Mouse (Mus musculus) limb, embryonic 15.5 days (tissue): Measurements from ENCODE around the gene Fam19a2. TPM values are rescaled to one million over a fixed set of nuclear protein-coding genes. Genes with fewer than 3 reads are reported as not detected.

ENCODE experiments used
- ATAC-seq: fragments of 200-750 bp; cut with Nextera tagmentation; 2 replicates; pipeline ENCODE4 v1.8.0; 2017; ENCODE audit warnings: low read depth, moderate TSS enrichment; ENCODE audit not compliant: insufficient number of reproducible peaks, low FRiP score, low TSS enrichment
- H3K27ac ChIP-seq: fragments of 300-500 bp; sonication (generic); 2 replicates; pipeline ENCODE4 v1.5.1; 2015; ENCODE audit warnings: moderate library complexity, mild to moderate bottlenecking, inconsistent platforms
- H3K27me3 ChIP-seq: fragments of 300-500 bp; sonication (generic); 2 replicates; pipeline ENCODE4 v1.6.1; 2015; ENCODE audit warnings: inconsistent platforms
- H3K36me3 ChIP-seq: fragments of 300-500 bp; sonication (generic); 2 replicates; pipeline ENCODE4 v1.6.1; 2015; ENCODE audit warnings: inconsistent platforms
- H3K4me1 ChIP-seq: fragments of 300-500 bp; sonication (generic); 2 replicates; pipeline ENCODE4 v1.6.1; 2015; ENCODE audit warnings: inconsistent platforms
- H3K4me2 ChIP-seq: fragments of 300-500 bp; sonication (generic); 2 replicates; pipeline ENCODE4 v1.6.1; 2015; ENCODE audit warnings: mild to moderate bottlenecking, inconsistent platforms
- H3K4me3 ChIP-seq: fragments of 300-500 bp; sonication (generic); 2 replicates; pipeline ENCODE4 v1.5.1; 2015; ENCODE audit warnings: mild to moderate bottlenecking, inconsistent platforms
- H3K9ac ChIP-seq: fragments of 300-500 bp; sonication (generic); 2 replicates; pipeline ENCODE4 v1.6.1; 2015; ENCODE audit warnings: inconsistent platforms
- H3K9me3 ChIP-seq: fragments of 300-500 bp; sonication (generic); 2 replicates; pipeline ENCODE4 v1.6.1; 2016; ENCODE audit warnings: inconsistent platforms
- WGBS: fragments of 180-500 bp; shearing (Covaris S2); methylation state at CpG from one replicate; pipeline ENCODE4 v1.1.7; 2015; 5-methylcytosine and 5-hydroxymethylcytosine counted together
- polyA plus RNA-seq: library from polyadenylated mRNA; unstranded; fragments of >200 nt; fragmentation: Nextera tagmentation; extraction: Ambion mirVana; gene quantifications from 2 replicates; pipeline ENCODE4 v1.2.1, GENCODE M21; 2015

Fam19a2 gene
- polyA plus RNA-seq, 1 experiment from 2014 or later, result 2.9 TPM

DNA sequence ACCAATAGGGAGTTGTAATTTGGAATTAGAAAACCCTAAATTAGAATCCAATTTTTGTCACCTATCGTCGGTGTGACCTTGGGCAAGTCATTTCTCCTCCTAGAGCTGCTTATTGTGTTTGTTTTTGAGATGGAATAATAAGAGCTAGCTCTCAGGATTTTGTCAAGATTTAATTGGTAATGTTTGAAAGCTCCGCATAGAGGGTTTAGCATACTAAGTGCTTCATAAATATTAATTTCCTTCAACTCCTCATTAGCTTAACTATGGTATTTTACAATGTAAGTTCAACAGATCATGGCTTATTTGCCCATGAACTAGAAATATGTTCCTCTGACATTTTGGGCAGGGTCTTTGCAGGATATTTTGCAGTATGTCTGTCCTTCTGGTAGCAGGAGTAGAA is 62.5 kb downstream of the Fam19a2 start:
- Histone ChIP-seq H3K36me3 (no peaks in the 10 kb centered on the region), H3K4me3 (no peak overlapping the region), H3K4me1 (no peaks in the 10 kb centered on the region), H3K27me3 (no peaks in the 10 kb centered on the region), H3K27ac (no peak overlapping the region), H3K9me3 (no peaks in the 10 kb centered on the region), H3K9ac (no peak overlapping the region), H3K4me2 (no peak overlapping the region)
- WGBS, result 92% methylated on average over 3 of the region's 3 CpGs
- ATAC-seq, result no peak

GRCm38 (mm10) chr10:123341280-123341679 is 77.5 kb downstream of the Fam19a2 start:
- Histone ChIP-seq H3K4me2 (no peak overlapping the region), H3K4me3 (no peak overlapping the region), H3K4me1 (no peaks in the 10 kb centered on the region), H3K27me3 (no peaks in the 10 kb centered on the region), H3K9me3 (no peaks in the 10 kb centered on the region), H3K27ac (no peak overlapping the region), H3K36me3 (no peaks in the 10 kb centered on the region), H3K9ac (no peak overlapping the region)
- no peak for ATAC-seq
- 61% methylated on average over 5 of the region's 5 CpGs for WGBS

- H3K36me3 ChIP-seq, result no peaks in the 10 kb centered on the region
- no peak overlapping the region for H3K27ac ChIP-seq
- H3K4me3 ChIP-seq, result no peak overlapping the region
- ATAC-seq, result no peak
- no peaks in the 10 kb centered on the region for H3K9me3 ChIP-seq
- no peak overlapping the region for H3K9ac ChIP-seq
- no peaks in the 10 kb centered on the region for H3K27me3 ChIP-seq
- H3K4me1 ChIP-seq, result no peaks in the 10 kb centered on the region
- H3K4me2 ChIP-seq, result no peak overlapping the region
- 17% methylated on average over 5 of the region's 5 CpGs for WGBS
These were observed 78.9 kb downstream of the Fam19a2 start for GRCm38 (mm10) chr10:123342591-123343236.

GRCm38 (mm10) chr10:123346301-123346700 is 82.5 kb downstream of the Fam19a2 start:
- ATAC-seq, result no peak
- Histone ChIP-seq H3K36me3 (no peaks in the 10 kb centered on the region), H3K9ac (no peak overlapping the region), H3K4me3 (no peak overlapping the region), H3K27me3 (no peaks in the 10 kb centered on the region), H3K9me3 (no peaks in the 10 kb centered on the region), H3K27ac (no peak overlapping the region), H3K4me2 (no peak overlapping the region), H3K4me1 (no peaks in the 10 kb centered on the region)
- 90% methylated on average over 8 of the region's 8 CpGs for WGBS

DNA sequence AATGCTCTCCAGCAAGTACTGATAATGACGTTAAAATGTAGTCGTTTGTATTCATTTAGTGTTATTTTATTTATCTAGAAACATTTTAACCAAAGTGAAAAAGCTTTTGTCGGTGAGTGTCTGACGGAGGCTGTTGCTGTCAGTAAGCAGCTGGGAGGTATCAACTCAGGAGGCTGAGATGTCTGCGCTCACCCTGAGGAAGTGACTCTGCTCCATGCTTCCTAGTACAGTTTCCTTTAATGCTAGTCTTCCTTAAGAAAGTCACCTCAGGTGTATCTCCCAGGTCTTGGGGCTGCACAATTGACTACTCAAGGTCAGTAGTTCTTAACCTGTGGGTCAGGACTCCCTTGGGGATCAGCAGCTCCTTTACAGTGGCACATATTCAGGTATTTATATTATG is 89.9 kb downstream of the Fam19a2 start:
- H3K36me3 ChIP-seq, result no peaks in the 10 kb centered on the region
- no peak overlapping the region for H3K27ac ChIP-seq
- no peaks in the 10 kb centered on the region for H3K4me1 ChIP-seq
- no peak overlapping the region for H3K4me3 ChIP-seq
- H3K9ac ChIP-seq, result no peak overlapping the region
- ATAC-seq, result no peak
- H3K27me3 ChIP-seq, result no peaks in the 10 kb centered on the region
- H3K4me2 ChIP-seq, result no peak overlapping the region
- no peaks in the 10 kb centered on the region for H3K9me3 ChIP-seq
- WGBS, result 85% methylated on average over 5 of the region's 5 CpGs

- Histone ChIP-seq H3K4me1 (no peaks in the 10 kb centered on the region), H3K27ac (no peak overlapping the region), H3K4me2 (no peak overlapping the region), H3K9me3 (no peaks in the 10 kb centered on the region), H3K4me3 (no peak overlapping the region), H3K9ac (no peak overlapping the region), H3K36me3 (no peaks in the 10 kb centered on the region), H3K27me3 (no peaks in the 10 kb centered on the region)
- WGBS, result 82% methylated on average over 6 of the region's 6 CpGs
- no peak for ATAC-seq
These were observed 93.2 kb downstream of the Fam19a2 start for GRCm38 (mm10) chr10:123357010-123357409.

GRCm38 (mm10) chr10:123360492-123360891 is 96.7 kb downstream of the Fam19a2 start:
- Histone ChIP-seq H3K4me2 (no peak overlapping the region), H3K4me1 (no peaks in the 10 kb centered on the region), H3K4me3 (no peak overlapping the region), H3K36me3 (no peaks in the 10 kb centered on the region), H3K9ac (no peak overlapping the region), H3K27ac (no peak overlapping the region), H3K9me3 (no peaks in the 10 kb centered on the region), H3K27me3 (no peaks in the 10 kb centered on the region)
- WGBS, result 69% methylated on average over 14 of the region's 14 CpGs
- no peak for ATAC-seq

GRCm38 (mm10) chr10:123364628-123365027 is 100.8 kb downstream of the Fam19a2 start:
- H3K9me3 ChIP-seq, result no peaks in the 10 kb centered on the region
- no peak overlapping the region for H3K4me3 ChIP-seq
- no peaks in the 10 kb centered on the region for H3K27me3 ChIP-seq
- H3K36me3 ChIP-seq, result no peaks in the 10 kb centered on the region
- H3K27ac ChIP-seq, result no peak overlapping the region
- H3K9ac ChIP-seq, result no peak overlapping the region
- no peak overlapping the region for H3K4me2 ChIP-seq
- ATAC-seq, result no peak
- no peaks in the 10 kb centered on the region for H3K4me1 ChIP-seq
- WGBS, result 75% methylated on average over 4 of the region's 4 CpGs

GRCm38 (mm10) chr10:123367152-123367864 is 103.5 kb downstream of the Fam19a2 start:
- Histone ChIP-seq H3K9me3 (no peaks in the 10 kb centered on the region), H3K4me1 (no peaks in the 10 kb centered on the region), H3K9ac (no peak overlapping the region), H3K27ac (no peak overlapping the region), H3K36me3 (no peaks in the 10 kb centered on the region), H3K4me3 (no peak overlapping the region), H3K27me3 (no peaks in the 10 kb centered on the region), H3K4me2 (no peak overlapping the region)
- WGBS, result 76% methylated on average over 15 of the region's 15 CpGs
- no peak for ATAC-seq

DNA sequence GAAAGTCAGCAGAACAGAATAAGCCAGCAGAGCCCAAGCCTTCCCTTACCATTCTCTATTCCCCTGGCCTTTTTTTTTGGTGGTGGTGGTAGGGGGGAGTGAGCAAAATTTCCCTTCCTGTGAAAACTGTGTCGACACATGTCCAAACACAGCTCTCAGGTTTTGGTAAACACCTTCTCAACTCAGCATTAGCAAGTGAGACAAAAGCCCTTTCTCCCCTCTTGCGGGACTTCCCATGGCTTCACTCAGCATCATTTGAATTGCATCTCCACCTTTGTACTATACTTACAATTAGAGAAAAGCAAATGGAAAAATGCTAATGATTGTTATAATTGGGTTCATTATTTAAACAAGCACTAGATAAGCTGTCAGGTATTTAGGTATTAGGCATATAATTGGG is 119.5 kb downstream of the Fam19a2 start:
- Histone ChIP-seq H3K9ac (no peak overlapping the region), H3K4me2 (no peak overlapping the region), H3K9me3 (no peaks in the 10 kb centered on the region)

GRCm38 (mm10) chr10:123385641-123386040 is 121.8 kb downstream of the Fam19a2 start:
- ATAC-seq, result no peak
- H3K36me3 ChIP-seq, result no peaks in the 10 kb centered on the region
- 80% methylated on average over 6 of the region's 6 CpGs for WGBS
- no peak overlapping the region for H3K27ac ChIP-seq
- no peaks in the 10 kb centered on the region for H3K4me1 ChIP-seq
- no peaks in the 10 kb centered on the region for H3K9me3 ChIP-seq
- H3K27me3 ChIP-seq, result no peaks in the 10 kb centered on the region
- H3K4me3 ChIP-seq, result no peak overlapping the region
- no peak overlapping the region for H3K9ac ChIP-seq
- no peak overlapping the region for H3K4me2 ChIP-seq

More for the DNA sequence above, 119.5 kb downstream of the Fam19a2 start:
- no peak for ATAC-seq
- H3K4me1 ChIP-seq, result no peaks in the 10 kb centered on the region
- H3K36me3 ChIP-seq, result no peaks in the 10 kb centered on the region
- H3K27me3 ChIP-seq, result no peaks in the 10 kb centered on the region
- no peak overlapping the region for H3K27ac ChIP-seq
- 53% methylated on average over 2 of the region's 2 CpGs for WGBS
- H3K4me3 ChIP-seq, result no peak overlapping the region

DNA sequence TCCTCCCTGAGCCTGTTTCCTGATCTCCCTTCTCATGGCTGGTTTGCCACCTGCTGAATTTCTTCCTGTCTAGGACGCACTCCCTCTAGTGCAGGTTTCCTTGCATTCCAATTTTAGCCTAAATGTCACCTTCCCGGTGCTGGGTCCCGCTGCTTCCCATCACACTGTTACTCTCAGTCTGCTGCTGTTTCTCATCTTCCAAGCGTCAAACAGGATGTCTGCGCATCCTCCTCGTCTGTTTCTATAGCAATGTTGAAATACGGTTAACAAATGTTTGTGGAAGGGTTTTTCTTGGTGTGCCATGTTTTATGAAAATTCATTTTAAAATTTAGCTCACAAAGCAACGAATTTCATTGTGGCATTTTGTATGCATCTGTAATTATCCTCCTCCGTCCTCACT is 131.6 kb downstream of the Fam19a2 start:
- Histone ChIP-seq H3K9ac (no peak overlapping the region), H3K27me3 (no peaks in the 10 kb centered on the region), H3K36me3 (no peaks in the 10 kb centered on the region), H3K9me3 (no peaks in the 10 kb centered on the region), H3K27ac (no peak overlapping the region), H3K4me3 (no peak overlapping the region), H3K4me2 (no peak overlapping the region), H3K4me1 (no peaks in the 10 kb centered on the region)
- ATAC-seq, result no peak
- WGBS, result 66% methylated on average over 9 of the region's 9 CpGs
